Mouse (Mus musculus): ENCODE data around the gene Lman2.
A peak's percentile ranks its signal among the peaks of the same experiment; 100 is the strongest.

Gene Lman2

DNA sequence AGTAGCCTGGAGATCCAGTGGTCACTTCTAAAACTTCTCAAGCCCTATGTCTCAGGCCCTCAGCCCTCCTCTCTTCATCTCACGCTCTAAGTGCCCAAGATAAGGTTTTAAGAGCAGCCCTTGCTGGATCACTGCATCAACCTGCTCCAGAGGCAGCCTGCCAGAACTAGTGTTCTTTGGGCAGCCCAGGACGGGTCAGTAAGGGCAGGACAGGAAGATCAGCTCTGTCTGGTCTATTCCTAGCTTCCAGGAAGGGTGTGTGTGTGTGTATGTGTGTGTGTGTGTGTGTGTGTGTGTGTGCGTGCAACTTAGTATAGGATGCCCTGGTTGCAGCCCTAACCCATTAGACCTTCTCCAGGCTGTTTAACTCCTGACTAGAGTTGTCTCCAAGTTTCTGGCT, 7.7 kb upstream of the Lman2 start:
- no peak for DNase-seq

DNA sequence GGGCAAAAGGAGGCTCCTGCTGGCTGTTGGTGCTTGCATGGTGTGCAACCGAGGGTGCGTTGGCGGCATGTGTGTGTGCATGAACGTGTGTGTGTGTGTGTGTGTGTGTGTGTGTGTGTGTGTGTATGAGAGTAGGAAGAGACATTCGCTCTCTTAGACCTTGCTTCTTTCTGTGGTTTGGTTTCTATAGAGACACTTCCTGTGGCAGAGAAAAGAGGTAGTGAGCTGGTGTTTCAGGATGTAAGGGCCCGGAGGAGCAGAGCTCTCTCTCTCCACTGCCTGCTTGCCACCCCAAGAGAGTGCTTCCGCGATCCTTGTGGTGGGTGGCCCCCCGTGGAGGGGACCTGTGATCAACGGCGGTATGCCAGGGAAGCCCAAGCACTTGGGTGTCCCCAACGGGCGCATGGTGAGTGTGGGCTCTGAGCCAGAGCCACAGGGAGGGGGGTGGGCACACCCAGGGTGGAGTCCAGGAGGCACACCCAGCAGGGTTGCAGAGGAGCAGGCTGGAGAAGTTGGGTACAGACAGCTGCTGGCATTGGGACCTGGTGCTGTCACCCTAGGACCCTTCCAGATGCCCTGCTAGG, 7.0 kb upstream of the Lman2 start, which contains the start of gene Rgs14:
Rgs14 (plus strand) TSS at position 202 of the 584 bp plus-strand sequence.
- DNase-seq = peak; percentile 84 to 90

DNA sequence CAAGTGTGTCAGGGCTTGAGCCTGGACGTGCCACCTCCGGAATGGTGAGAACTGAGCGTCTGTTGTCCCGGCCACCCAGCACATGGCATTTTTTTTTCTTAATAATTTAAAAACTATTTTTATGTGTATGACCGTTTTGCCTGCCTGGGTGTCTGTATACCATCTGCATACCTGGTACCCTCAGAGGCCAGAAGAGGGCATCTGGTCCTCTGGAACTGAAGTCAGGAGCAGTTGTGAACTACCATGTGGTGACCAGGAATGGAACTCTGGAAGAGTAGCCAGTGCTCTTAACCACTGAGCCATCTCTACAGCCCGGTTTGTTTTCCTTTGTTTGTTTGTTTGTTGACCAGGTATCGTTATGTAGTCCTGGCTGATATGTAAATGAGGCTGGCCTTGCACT, 5.8 kb upstream of the Lman2 start:
- DNase-seq = peak in 1 of 2 experiments; percentile 38

DNA sequence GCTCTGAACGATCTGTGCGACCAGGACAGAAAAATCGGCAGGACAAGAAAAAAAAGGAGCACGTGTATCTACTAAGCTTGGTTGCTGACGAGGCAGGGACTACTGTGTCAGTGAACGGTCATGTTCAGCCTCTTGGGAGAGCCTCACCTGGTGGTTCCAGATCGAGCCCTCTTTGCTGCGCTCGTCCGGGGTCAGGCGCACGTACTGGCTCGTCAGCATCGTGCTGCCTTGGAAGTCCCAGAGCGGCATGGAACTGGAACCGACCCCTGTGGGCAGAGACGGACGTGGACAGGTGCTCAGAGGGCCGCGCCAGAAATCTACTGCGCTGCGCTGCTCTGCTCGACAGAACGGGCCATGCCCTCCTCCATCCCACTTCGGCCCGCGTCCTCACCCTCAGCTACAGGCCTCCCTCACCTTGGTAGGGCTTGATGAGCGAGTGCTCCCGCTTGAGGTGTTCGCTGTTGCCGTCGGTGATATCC, 570 bp downstream of the Lman2 start:
- no peak for DNase-seq

DNA sequence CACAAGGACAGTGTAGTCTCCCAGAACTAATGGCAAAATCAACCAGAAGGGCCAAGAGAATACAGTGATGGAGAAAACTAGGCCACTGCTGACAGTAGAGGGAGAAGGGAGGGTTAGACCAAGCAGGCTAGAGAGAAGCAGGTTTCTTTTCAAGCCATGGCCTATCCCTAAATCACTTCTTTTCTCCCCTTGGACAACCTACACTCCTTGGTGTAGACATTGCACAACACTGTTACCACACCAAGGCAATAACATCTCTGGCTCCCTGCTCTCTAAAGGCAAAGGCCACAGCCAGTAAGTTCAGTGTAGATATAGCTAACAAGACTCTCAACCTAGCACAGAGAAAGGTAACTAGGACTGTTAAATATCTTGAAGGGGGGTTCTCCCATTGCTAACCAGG, 1.4 kb downstream of the Lman2 start:
- DNase-seq = no peak

DNA sequence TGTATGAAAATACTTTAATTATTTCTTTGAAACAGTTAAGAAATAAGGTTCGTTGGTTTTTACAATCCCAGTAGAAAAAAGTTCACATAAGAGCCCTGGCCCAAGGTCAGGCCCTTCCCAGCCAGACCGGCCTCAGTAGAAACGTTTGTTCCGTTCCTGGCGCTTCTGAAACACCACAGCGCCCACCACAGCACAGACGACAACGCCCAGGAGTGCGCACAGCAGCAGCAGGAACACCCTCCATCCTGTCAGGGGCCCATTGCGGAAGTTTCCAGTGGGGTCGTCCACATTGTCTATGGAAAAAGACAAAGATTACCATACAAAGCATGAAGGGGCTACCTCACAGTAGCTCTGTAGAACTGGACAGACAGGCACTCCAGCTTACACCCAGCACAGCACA, 15.8 kb downstream of the Lman2 start:
- no peak for DNase-seq

DNA sequence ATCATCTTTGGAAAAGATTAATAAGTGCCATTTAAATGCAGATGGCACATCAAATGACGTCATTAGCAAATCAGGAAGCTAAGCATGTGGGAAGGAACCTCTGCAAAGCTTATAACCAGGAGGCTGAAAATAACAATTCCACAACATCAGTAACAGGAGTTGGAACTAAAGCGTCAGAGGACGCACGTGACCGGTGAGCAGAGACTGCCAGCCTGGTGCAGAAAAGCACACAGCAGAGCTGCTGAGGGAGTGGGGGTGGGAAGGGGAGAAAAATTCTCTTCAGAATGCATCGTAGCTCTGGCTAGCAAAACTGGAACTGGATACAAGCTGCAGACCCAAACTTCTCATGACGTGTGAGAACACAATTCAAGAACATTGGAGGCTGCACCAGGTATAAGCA, 18.3 kb downstream of the Lman2 start:
- no peak for DNase-seq

DNA sequence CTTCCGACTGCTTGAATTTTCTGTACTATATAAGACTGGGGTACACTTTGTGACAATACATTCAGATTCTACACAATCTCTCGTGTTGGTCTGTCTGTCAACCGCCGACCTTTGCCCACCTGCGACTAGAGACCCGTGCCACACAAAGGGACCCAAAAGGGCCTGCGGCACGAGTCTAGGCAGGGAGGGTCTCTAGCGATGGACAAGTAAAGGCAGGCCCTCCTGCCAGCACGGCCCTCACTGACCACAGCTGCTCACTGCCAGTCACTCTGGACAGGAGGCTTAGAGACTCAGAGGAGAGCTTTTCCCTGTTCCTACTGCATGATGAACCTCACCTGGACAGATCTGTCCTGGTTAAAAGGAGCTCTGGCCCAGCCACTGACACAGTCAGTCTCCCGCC, 20.1 kb downstream of the Lman2 start:
- no peak for DNase-seq

DNA sequence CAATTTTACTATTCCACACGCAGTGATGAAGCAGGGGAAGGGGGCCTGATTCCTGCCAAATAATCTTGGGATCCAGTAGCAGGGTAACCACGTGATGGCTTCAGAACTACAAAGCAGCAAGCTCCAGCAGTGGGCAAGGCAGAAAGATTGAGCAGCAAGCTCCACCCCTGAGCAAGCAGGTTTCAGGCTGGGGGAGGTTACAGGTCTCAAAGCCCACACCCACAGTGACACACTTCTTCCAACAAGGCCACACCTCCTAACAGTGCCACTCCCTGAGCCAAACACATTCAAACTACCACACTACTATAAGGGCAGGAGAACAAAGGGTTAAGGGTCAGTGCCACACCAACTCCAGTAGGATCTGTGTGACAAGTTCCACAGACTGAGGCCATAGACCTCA, 23.3 kb downstream of the Lman2 start:
- no peak for DNase-seq

DNA sequence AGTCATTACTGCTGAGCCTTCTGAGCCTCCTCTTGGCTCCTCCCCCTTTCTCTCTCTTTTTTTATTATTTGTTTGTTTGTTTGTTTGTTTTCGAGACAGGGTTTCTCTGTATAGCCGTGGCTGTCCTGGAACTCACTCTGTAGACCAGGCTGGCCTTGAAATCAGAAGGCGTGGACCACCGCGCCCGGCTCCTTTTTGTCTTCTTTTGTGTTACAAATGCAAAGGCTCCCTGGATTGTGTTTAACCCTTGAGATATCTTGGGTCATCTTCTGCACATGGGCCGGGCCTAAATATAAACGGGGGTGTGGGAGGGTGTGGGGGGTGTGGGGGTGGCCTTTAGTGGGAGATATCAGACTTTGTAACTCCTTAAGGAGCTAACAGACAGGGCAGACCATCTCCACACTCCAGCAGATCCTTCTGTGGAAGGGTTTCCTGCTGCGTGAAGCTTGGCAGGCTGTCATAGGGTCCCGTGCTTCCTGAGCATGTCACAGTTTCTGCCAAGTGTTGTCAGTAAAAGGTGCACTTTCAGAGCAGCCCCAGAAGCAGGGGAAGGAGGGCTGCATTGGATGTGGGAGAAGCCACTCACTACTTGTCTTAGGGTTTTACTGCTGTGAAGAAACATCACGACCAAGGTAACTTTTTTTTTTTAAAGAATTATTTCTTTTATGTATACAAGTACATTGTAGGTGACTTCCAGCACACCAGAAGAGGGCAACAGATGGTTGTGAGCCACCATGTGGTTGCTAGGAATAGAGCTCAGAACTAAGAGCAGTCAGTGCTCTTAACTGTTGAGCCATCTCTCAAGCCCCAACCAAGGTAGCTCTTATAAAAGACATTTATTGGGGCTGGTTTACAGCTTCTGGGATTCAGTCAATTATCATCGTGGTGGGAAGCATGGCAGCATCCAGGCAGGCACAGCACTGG, 24.2 kb downstream of the Lman2 start:
- DNase-seq = no peak

DNA sequence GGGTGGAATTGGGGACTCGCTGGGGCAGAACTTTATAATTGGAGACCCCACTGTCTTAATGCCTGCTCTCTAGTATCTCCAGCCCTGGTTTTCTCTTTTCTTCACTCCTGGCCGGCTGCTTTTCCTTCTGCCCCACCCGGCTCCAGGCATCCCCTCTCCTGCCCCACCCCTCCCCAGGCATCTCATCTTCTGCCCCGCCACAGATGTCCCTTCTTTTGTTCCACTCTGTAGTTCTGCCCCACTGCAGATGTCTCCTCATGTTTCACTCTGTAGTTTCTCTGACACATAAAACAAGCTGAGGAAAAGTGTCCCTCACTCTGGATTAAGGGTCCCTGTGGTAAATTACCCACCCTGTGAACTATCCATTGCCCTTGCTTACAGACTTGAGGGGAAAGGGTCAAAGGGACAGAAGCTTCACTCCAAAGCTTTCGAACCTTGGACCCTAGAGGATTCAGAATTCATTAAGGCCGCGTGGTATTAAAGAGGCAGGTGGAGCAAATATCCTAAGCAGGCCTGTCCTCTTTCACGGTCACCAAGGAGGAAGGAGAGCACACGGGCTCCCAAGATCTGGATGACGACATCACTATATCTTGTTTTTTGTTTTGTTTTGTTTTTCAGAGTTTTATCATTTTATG, 25.1 kb downstream of the Lman2 start:
- DNase-seq = no peak

DNA sequence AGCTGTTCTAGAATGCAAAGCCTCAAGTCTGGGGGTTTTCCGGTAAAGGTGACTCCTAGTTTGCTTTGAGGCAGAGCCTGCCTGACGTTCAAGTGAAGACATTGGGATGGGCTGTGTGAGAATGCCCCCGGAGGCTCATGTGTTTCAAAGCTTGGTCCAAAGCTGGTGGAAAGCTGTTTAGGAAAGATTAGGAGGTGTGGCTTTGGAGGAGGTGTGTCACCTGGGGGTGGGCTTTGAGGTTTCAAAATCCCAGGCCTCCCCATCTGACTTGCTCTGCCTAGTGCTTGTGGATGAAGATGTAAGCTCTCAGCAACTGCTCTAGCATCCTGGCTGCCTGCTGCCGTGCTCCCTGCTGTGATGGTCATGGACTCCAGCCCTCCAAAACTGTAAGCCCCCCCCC, 26.9 kb downstream of the Lman2 start:
- no peak for DNase-seq

DNA sequence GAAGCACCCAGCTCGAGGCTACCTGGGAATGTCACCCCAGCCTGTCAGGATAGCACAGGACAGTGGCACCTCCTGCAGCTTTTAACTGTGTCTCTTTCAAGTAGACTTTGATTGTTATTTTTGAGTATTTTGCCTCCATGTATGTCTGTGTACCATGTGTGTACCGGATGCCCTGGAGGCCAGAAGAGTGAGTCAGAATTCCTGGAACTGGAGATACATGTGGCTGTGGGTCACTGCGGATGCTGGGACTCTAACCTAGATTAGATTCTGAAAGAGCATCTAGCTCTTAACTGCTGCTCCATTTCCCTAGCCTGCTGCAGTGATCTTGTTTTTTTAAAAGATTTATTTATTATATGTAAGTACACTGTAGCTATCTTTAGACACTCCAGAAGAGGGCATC, 30.3 kb downstream of the Lman2 start:
- no peak for DNase-seq

DNA sequence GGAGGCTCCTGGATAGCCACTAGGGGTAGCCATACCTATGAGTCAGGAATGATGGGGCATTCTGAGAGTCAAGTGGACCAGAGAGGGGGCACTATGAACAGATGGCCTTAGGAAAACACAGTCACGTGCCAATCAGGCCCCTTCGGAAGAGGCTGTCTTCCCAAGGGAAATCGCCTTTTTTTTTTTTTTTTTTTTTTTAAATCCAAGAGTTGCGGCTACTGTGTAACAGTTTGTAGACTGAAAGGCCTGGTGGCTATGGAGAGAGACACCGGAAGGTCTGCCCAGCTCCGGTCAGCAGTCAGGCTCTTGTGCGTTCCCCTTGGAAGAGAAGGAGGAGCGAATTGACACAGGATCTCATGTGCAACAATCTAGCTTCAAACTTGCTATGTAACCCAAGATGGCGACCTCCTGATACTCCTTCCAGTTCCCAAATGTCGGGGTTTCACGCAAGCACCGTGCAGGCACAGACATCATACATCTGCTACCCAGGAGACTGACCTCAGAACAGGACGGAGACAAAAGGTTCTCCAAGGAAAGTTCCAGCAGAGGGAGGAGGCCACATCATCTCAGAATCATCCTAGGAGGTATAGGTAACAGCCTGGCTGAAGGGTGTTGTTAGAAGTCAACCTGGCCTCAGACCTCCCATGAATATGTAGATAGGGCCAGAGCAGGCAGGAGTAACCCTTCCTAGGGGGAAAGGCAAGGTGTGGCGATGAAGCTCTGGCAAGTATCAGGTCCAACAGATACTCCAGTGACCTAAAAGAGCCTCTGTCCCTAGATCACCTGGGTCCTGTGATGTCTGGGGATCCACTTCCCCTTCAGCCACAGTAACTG, 31.8 kb downstream of the Lman2 start:
- no peak for DNase-seq

DNA sequence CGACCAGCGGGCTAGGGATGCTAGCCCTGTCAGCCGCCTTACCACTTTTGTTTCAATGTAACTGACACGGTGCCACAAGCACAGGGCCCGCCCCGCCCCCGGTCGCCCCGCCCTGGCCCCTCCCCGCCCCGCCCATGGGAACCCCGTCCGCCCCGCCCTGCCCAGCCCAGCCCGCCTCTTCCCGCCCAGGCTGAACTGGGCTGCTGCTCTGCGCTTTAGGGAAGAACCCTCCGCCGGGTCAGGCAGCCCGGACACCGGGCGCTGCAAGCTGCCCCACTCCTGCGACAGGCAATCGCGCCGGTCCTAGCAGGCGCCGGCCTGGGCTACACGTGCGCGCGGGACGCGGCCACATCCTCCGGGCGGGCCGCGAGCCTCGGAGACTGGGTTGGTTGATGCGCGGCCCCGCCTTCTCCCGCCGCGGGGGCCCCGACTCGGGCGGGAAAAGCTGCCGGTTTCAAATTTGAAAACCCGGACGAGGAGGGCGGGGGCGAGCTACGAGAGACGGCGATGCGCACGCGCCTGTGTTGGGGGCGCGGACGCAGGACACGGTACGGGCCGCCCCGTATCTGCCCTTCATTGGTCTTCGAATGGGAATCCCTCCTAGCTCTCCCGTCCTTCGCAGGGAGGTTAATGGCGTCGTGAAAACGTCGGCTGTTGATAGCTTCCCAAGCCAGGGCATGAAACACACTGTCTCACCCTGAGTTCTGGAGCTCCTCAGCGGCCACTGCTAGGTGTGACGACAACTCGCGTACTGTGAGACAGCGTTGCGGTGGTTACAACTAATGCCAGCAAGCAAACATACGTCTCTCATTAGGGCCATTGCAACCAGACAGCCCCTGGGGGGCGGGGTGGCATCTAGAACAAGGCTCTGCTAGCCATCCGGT, 32.7 kb downstream of the Lman2 start, which contains the start of gene Mxd3:
Mxd3 (minus strand) TSS at position 141 of the 884 bp plus-strand sequence.
- peak; percentile 88 to 91 for DNase-seq

DNA sequence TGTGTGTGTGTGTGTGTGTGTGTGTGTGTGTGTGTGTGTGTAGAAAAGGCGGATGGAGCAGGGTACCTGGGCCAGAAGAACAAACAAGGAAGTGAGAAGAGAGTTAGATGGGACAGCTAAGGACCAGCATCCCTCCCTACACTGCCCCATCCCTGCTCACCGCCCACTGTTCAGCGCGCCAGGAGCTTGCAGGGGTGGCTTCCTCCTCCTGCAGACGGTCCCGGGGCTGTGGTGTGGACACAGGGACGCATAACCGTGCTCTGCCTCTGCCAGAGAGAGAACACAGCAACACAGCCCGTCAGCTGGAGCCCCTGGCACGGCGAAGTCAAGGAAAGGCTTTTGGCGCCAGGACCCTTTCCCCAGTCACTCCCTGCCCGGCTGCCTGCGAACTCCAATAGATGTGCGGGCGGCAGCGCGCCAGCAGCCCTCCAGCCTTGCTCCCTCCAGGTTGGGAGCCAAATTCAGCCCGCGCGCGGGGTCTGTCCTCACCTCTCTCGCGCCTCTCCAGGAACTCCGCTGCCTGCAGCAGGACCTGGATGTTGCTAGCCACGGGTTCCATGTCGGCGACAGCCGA, 33.4 kb downstream of the Lman2 start:
- DNase-seq = no peak

DNA sequence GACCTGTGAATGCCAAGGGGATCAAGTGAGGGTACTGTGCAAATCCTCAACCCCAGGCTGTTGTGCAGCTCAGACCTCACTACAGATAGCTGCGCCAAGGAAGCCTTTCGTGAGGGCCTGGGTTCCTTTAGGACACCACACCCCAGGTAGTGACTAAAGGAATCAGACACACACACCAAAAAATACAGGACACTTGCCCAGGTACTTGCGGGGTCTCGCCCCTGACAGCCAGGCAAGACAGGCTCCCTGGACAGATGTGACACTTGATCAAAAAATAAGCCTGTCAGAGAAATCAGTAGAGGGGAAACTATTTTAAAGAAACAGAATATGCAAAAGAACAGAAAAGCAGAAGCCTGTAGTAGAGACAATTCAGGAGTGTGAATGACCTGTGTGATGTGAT, 33.9 kb downstream of the Lman2 start:
- DNase-seq = no peak

DNA sequence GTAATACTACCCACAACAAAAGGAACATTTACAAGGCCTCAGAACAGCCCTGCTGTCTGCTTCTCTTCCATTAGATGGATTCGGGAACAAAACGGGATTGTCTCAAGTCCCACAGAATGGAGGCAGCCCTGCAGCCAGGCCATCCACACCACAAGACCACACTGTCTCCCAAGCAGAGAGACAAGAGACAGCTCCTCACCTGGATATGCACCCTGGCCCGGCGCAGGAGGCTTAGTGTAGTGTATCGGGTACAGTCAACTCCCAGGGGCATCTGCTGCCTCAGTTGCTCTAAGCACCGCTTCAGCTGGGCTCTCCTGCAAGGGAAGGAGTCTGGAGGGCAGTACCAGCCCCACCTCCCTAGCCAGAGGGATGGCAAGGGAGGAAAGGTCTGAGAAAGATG, 34.4 kb downstream of the Lman2 start:
- DNase-seq = no peak

DNA sequence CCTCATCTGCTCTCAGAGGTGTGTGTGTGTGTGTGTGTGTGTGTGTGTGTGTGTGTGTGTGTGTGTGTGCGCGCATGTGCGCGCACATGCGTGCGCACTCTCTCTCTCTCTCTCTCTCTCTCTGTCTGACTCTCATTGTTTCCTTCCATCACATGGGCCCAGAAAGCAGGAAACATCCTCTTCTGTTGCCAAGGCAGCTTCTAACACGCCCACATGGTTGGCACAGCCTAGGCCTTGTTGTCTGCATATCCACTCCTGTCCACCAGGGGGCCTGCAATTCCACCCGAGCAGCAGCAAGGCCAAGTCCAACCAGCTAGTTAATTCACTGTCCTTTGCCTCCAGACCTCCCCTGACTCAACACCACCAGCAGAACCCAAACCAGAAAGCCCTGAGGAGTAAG, 35.0 kb downstream of the Lman2 start:
- peak; percentile 85 to 87 for DNase-seq

DNA sequence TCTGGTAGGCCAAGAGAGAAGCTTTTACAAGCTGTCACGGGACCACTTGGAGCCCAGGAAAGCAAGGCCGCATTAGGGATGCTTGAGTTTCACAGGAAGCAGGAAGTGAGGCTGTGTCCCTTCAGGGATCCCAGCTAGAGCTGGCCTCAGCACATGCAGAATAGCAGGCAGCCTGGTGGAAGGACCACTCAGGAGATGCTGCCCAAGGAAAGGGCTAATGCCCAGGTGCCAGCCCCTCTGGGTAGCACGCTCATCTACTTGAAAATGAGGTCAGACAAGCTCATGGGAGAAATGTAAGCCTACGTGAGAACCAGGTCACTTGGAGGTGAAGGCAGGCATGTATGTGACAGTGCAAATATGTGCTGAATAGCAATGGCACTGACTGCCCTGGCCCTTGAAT, 35.4 kb downstream of the Lman2 start:
- no peak for DNase-seq

DNA sequence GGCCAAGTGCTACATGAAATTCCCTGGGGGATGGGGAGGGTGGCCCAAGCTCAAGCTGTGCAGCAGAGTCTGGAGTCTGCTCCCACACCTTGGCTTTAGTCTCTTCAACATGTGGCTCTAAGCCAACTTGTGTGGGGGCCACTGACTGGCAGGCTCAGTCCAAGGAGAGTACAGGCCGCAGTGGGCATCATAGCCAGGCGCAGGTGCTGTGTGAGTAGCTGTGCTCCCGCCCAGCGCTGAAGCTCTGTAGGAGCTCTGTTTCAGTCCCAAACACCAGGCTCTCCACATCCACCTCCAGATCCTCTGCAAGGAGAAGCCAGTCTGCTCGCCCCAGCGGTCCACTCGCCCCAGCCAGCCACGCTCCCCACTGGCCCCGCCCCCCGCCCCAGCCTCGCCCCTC, 37.0 kb downstream of the Lman2 start:
- no peak for DNase-seq
